ENCODE assay signal across 10 mouse cellular contexts in genomic region chr7:99706341-99707037, GRCm38 (mm10). TPM values are rescaled to one million over a fixed set of nuclear protein-coding genes. Genes with fewer than 3 reads are reported as not detected.
A peak's percentile ranks its signal among the peaks of the same experiment; 100 is the strongest.
DNase-seq lines count a peak whose midpoint lies in the region; ATAC-seq lines count a peak whose summit lies in the region.
"Had no signal": no experiment of that assay in that cellular context is flagged by ENCODE, and none has a peak within 500 bp of the region (broad histone marks: within the 10 kb centered on the region; RNA-seq: fewer than 3 reads in every experiment).

No protein-coding gene starts in this region.

- no peak overlapping the region for H3K4me3 ChIP-seq in stomach, embryonic 15.5 days (replicated peaks)

- no peaks in the 10 kb centered on the region for H3K9me3 ChIP-seq in stomach, embryonic 15.5 days

- no peaks in the 10 kb centered on the region for H3K27me3 ChIP-seq in stomach, embryonic 15.5 days (replicated peaks)

- peak overlapping the region; percentile 4; the same call in 1 of the 2 replicates for H3K27ac ChIP-seq in stomach, embryonic 15.5 days

- peak; percentile 41 for DNase-seq in urinary bladder, postnatal 14 days (ENCODE audit: low spot score)
- no peak for DNase-seq in urinary bladder, postnatal 4 days (ENCODE audit: low spot score in 2 of 2)
- DNase-seq in heart, postnatal 14 days, result peak; percentile 50 to 55
- peak; percentile 46 to 61 for DNase-seq in kidney, postnatal 36 days
- no peak for DNase-seq in urinary bladder, postnatal 10 days (ENCODE audit: low spot score)
- no peak for DNase-seq in left cerebral cortex, adult 8-10 months (ENCODE audit: low spot score in 2 of 2)

- no peak overlapping the region for H3K9ac ChIP-seq in stomach, embryonic 15.5 days

- no peaks in the 10 kb centered on the region for H3K36me3 ChIP-seq in stomach, embryonic 15.5 days

- ATAC-seq in stomach, embryonic 15.5 days (ENCODE audit: insufficient read depth, low FRiP score, low read depth), result no peak
- no peak for ATAC-seq in inflammation-experienced regulatory T-cells, adult 6 months

- intact Hi-C loops in heart, postnatal 14 days (cut with DNase I), result loop anchor here (2.0 kb wide), 1 partner anchor 16 kb away; no protein-coding TSS in a partner anchor

- no peaks in the 10 kb centered on the region for H3K4me1 ChIP-seq in stomach, embryonic 15.5 days

- WGBS in stomach, embryonic 15.5 days, result 46% methylated on average over 4 of the region's 4 CpGs

- peak overlapping the region; percentile 4; the same call in 1 of the 2 replicates for H3K4me2 ChIP-seq in stomach, embryonic 15.5 days

RNA-seq across cellular contexts. Expression of gene Slco2b1, which starts 4.7 kb away (rescaled TPM):
- total RNA-seq in heart, postnatal 14 days (2021), result 10 to 100 TPM in 1 of 2 experiments, 1 to 10 TPM in 1; 8.8 to 11.4 TPM
- polyA plus RNA-seq in stomach, embryonic 15.5 days (2015; fragmentation: Nextera tagmentation; extraction: Ambion mirVana), result 2.7 and 3.3 TPM in 2 replicates
- not detected for polyA plus RNA-seq in inflammation-experienced regulatory T-cells, adult 6 months (2017; shearing (Covaris generic))
- total RNA-seq in left cerebral cortex, adult 8-10 months (2022), result 10 to 100 TPM; 11.9 to 20.5 (median 16.2) TPM

RNA-seq across cellular contexts. Expression of gene Olfr520, which starts 23.6 kb away (rescaled TPM):
- under 1 TPM in 1 of 2 experiments, not detected in 1; 0.38 TPM for total RNA-seq in heart, postnatal 14 days (2021)
- polyA plus RNA-seq in stomach, embryonic 15.5 days (2015; fragmentation: Nextera tagmentation; extraction: Ambion mirVana), result not detected in 2 replicates
- polyA plus RNA-seq in inflammation-experienced regulatory T-cells, adult 6 months (2017; shearing (Covaris generic)), result not detected
- under 1 TPM in 1 of 4 experiments, not detected in 3; 0.46 TPM for total RNA-seq in left cerebral cortex, adult 8-10 months (2022)
- polyA plus RNA-seq: liver, embryonic 16.5 days had no signal

RNA-seq across cellular contexts. Expression of gene Olfr521, which starts 56.8 kb away (rescaled TPM):
- total RNA-seq in heart, postnatal 14 days (2021), result not detected
- polyA plus RNA-seq in stomach, embryonic 15.5 days (2015; fragmentation: Nextera tagmentation; extraction: Ambion mirVana), result not detected in 2 replicates
- not detected for polyA plus RNA-seq in inflammation-experienced regulatory T-cells, adult 6 months (2017; shearing (Covaris generic))
- total RNA-seq in left cerebral cortex, adult 8-10 months (2022), result not detected
- total RNA-seq: adrenal gland, adult 18-20 months had no signal
- polyA plus RNA-seq: liver, embryonic 16.5 days had no signal

Comparison
In these comparisons a context has a peak if more than half of its experiments do, and no peak if none do; other contexts are left out.
1. DNase-seq: peak in urinary bladder, postnatal 14 days (single experiment), heart, postnatal 14 days (2 of 2) and kidney, postnatal 36 days (2 of 2); none in urinary bladder, postnatal 4 days (0 of 2), urinary bladder, postnatal 10 days (single experiment) and left cerebral cortex, adult 8-10 months (0 of 2).